In the genomic region with DNA sequence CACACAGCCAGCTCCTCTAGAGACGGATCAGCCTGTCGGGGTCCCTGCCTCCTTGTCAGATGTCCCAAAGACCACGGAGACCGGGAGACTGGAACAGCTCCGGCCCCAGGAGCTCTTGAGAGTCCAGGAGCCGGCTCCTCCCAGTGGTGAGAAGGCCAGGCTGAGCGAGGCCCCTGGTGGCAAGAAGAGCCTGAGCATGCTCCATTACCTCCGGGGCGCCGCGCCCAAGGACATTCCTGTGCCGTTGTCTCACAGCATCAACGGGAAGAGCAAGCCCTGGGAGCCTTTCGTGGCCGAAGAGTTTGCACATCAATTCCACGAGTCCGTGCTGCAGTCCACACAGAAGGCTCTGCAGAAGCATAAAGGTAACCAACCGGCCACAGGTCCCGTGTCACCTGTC, we compare ENCODE assay signal across 14 mouse cellular contexts. TPM values are rescaled to one million over a fixed set of nuclear protein-coding genes. Genes with fewer than 3 reads are reported as not detected.
DNase-seq lines count a peak whose midpoint lies in the region; ATAC-seq and TF ChIP-seq lines count a peak whose summit lies in the region.
"Had no signal": no experiment of that assay in that cellular context is flagged by ENCODE, and none has a peak within 500 bp of the region (broad histone marks: within the 10 kb centered on the region; RNA-seq: fewer than 3 reads in every experiment).

No protein-coding gene starts in this region.

- in situ Hi-C loops in Patski (cut with MboI; ENCODE audit: low pct_unique_long_range_greater_than_20kb): loop anchor here (5.0 kb wide), 1 partner anchor 38 kb away; no protein-coding TSS in a partner anchor

- no peak overlapping the region for H3ac ChIP-seq in myocyte (ENCODE audit: control insufficient read depth, insufficient read length)

- peaks cover 85% of the 10 kb centered on the region for H3K4me1 ChIP-seq in hindbrain, embryonic 10.5 days (replicated peaks)
- H3K4me1 ChIP-seq in hindbrain, embryonic 12.5 days: peaks cover 36% of the 10 kb centered on the region
- peaks cover 9% of the 10 kb centered on the region for H3K4me1 ChIP-seq in midbrain, embryonic 12.5 days
- H3K4me1 ChIP-seq in midbrain, embryonic 15.5 days: peaks cover 2% of the 10 kb centered on the region; the same call in 1 of the 2 replicates

- peak overlapping the region; percentile 23; the same call in 1 of the 2 replicates for H3K27ac ChIP-seq in hindbrain, embryonic 10.5 days
- H3K27ac ChIP-seq in hindbrain, embryonic 12.5 days: no peak overlapping the region
- H3K27ac ChIP-seq in midbrain, embryonic 12.5 days (replicated peaks): 0 out of 2 replicates have a peak overlapping the region, but pooled peaks have one; percentile 20
- H3K27ac ChIP-seq in midbrain, embryonic 15.5 days: no peak overlapping the region
- H3K27ac ChIP-seq: limb, embryonic 12.5 days had no signal

- DNase-seq in hindbrain, embryonic 10.5 days (ENCODE audit: low spot score): no peak
- no peak for DNase-seq in Patski (ENCODE audit: low read depth, low spot score)
- DNase-seq in spleen, adult 18-20 months: no peak
- DNase-seq: gastrocnemius, postnatal 36 days; heart, postnatal 36 days; layer of hippocampus, adult 9-11 months; lung, postnatal 36 days; thymus, postnatal 14 days had no signal

- no peak overlapping the region for H3K4me2 ChIP-seq in hindbrain, embryonic 12.5 days (replicated peaks)
- H3K4me2 ChIP-seq in midbrain, embryonic 12.5 days (replicated peaks): no peak overlapping the region
- H3K4me2 ChIP-seq in midbrain, embryonic 15.5 days: no peak overlapping the region
- no peak overlapping the region for H3K4me2 ChIP-seq in myocyte (ENCODE audit: low read depth)
- H3K4me2 ChIP-seq: limb, embryonic 12.5 days had no signal

- CTCF ChIA-PET in Patski (lab: Charles Lee): interaction anchor here (0.9 to 1.4 kb wide), 4 partner anchors 14 to 287 kb away, joined by 3 to 5 read pairs (median 3); a partner anchor contains a TSS

- H3K4me3 ChIP-seq in hindbrain, embryonic 10.5 days: no peak overlapping the region
- H3K4me3 ChIP-seq in hindbrain, embryonic 12.5 days: no peak overlapping the region
- H3K4me3 ChIP-seq in midbrain, embryonic 12.5 days: no peak overlapping the region
- no peak overlapping the region for H3K4me3 ChIP-seq in midbrain, embryonic 15.5 days
- H3K4me3 ChIP-seq in myocyte: no peak overlapping the region
- H3K4me3 ChIP-seq: forebrain, embryonic 10.5 days; limb, embryonic 12.5 days had no signal

- peaks cover 99% of the 10 kb centered on the region for H3K36me3 ChIP-seq in hindbrain, embryonic 10.5 days
- H3K36me3 ChIP-seq in hindbrain, embryonic 12.5 days: peaks cover 95% of the 10 kb centered on the region
- H3K36me3 ChIP-seq in midbrain, embryonic 12.5 days: peaks cover 98% of the 10 kb centered on the region
- H3K36me3 ChIP-seq in midbrain, embryonic 15.5 days (replicated peaks): peaks cover 65% of the 10 kb centered on the region
- H3K36me3 ChIP-seq in myocyte (ENCODE audit: control insufficient read depth, insufficient read depth): peaks cover 6% of the 10 kb centered on the region

- 81% methylated on average over 19 of the region's 19 CpGs for WGBS in hindbrain, embryonic 10.5 days
- WGBS in hindbrain, embryonic 12.5 days: 79% methylated on average over 19 of the region's 19 CpGs
- 85% methylated on average over 19 of the region's 19 CpGs for WGBS in midbrain, embryonic 12.5 days
- WGBS in midbrain, embryonic 15.5 days: 80% methylated on average over 19 of the region's 19 CpGs

- no peak for TF ChIP-seq POLR2A in myocyte (IDR thresholded peaks at IDR 0.05; ENCODE audit: insufficient read length, low read depth)

- no peak for TF ChIP-seq CTCF in Patski (IDR thresholded peaks at IDR 0.05)

- POLR2A ChIA-PET in Patski (lab: Charles Lee): interaction anchor here (0.6 kb wide), 2 partner anchors 31 to 74 kb away, joined by 3 to 6 read pairs; no protein-coding TSS in a partner anchor

- no peaks in the 10 kb centered on the region for H3K79me2 ChIP-seq in myocyte (ENCODE audit: control insufficient read depth, insufficient read depth)

- no peaks in the 10 kb centered on the region for H3K9me3 ChIP-seq in hindbrain, embryonic 10.5 days
- no peaks in the 10 kb centered on the region for H3K9me3 ChIP-seq in hindbrain, embryonic 12.5 days (replicated peaks)
- no peaks in the 10 kb centered on the region for H3K9me3 ChIP-seq in midbrain, embryonic 12.5 days
- H3K9me3 ChIP-seq in midbrain, embryonic 15.5 days: no peaks in the 10 kb centered on the region
- H3K9me3 ChIP-seq: forebrain, embryonic 10.5 days; limb, embryonic 12.5 days had no signal

- H3K27me3 ChIP-seq in hindbrain, embryonic 10.5 days (ENCODE audit: insufficient read depth, poor library complexity, severe bottlenecking): no peaks in the 10 kb centered on the region
- no peaks in the 10 kb centered on the region for H3K27me3 ChIP-seq in hindbrain, embryonic 12.5 days
- no peaks in the 10 kb centered on the region for H3K27me3 ChIP-seq in midbrain, embryonic 12.5 days
- H3K27me3 ChIP-seq in midbrain, embryonic 15.5 days (replicated peaks): no peaks in the 10 kb centered on the region
- no peaks in the 10 kb centered on the region for H3K27me3 ChIP-seq in Patski
- H3K27me3 ChIP-seq in myocyte (ENCODE audit: control insufficient read depth, insufficient read depth, insufficient read length): no peaks in the 10 kb centered on the region
- H3K27me3 ChIP-seq: limb, embryonic 12.5 days had no signal

- H3K9ac ChIP-seq in hindbrain, embryonic 12.5 days: no peak overlapping the region
- H3K9ac ChIP-seq in midbrain, embryonic 12.5 days (replicated peaks): no peak overlapping the region
- no peak overlapping the region for H3K9ac ChIP-seq in midbrain, embryonic 15.5 days

- no peak for ATAC-seq in hindbrain, embryonic 12.5 days (ENCODE audit: low FRiP score)
- no peak for ATAC-seq in midbrain, embryonic 12.5 days (ENCODE audit: low FRiP score, low read depth)
- ATAC-seq in midbrain, embryonic 15.5 days (replicated peaks): no peak
- peak; percentile 78 for ATAC-seq in Patski

TF ChIP-seq in myocyte, 11 proteins besides CTCF, POLR2A, EP300 and RAD21:
- TF ChIP-seq CEBPB (IDR thresholded peaks at IDR 0.05; ENCODE audit: insufficient read depth, poor library complexity, severe bottlenecking) (no peak), TCF3 (IDR thresholded peaks at IDR 0.05; ENCODE audit: insufficient read length, low read depth) (no peak), POLR2AphosphoS2 (IDR thresholded peaks at IDR 0.05; ENCODE audit: insufficient read length, low read depth) (peak; percentile 13), REST (IDR thresholded peaks at IDR 0.05; ENCODE audit: insufficient read depth, insufficient read length) (no peak)
TF ChIP-seq in myocyte: peak in this region for 1.

RNA-seq across cellular contexts. Expression of a gene that starts 14.2 kb away (rescaled TPM):
- 138 and 165 TPM in 2 replicates for polyA plus RNA-seq in hindbrain, embryonic 10.5 days (2016; fragmentation: Nextera tagmentation; extraction: Ambion mirVana)
- polyA plus RNA-seq in hindbrain, embryonic 12.5 days (2016; fragmentation: Nextera tagmentation; extraction: Ambion mirVana): 49.6 and 65.3 TPM in 2 replicates
- 73.7 and 84.8 TPM in 2 replicates for polyA plus RNA-seq in midbrain, embryonic 12.5 days (2016; fragmentation: Nextera tagmentation; extraction: Ambion mirVana)
- polyA plus RNA-seq in midbrain, embryonic 15.5 days (2015; fragmentation: Nextera tagmentation; extraction: Ambion mirVana): 15.3 and 16.5 TPM in 2 replicates
- polyA plus RNA-seq in Patski (2021): 28.6 TPM
- polyA plus RNA-seq in myocyte (2012; fragmentation: generic; extraction: Trizol): 11.2 TPM

Comparison
In these comparisons a context has a peak if more than half of its experiments do, and no peak if none do; other contexts are left out.
1. H3K27ac ChIP-seq: peak in hindbrain, embryonic 10.5 days (single experiment) and midbrain, embryonic 12.5 days (single experiment); none in hindbrain, embryonic 12.5 days (single experiment) and midbrain, embryonic 15.5 days (single experiment).